Mouse (Mus musculus) right cerebral cortex, postnatal 36 days (tissue): ENCODE data around the gene Suz12.
"Not testable (repeated sequence)": the region's sequence is repeated elsewhere in the genome, so short reads cannot be mapped to it uniquely, and the experiment has no call there.

ENCODE experiments used
- DNase-seq, 2 experiments: peaks; one replicate each; pipeline ENCODE4 v3.0.0; 2022; ENCODE audit warnings: low spot score in 2 of 2, mixed read lengths in 1 of 2

Gene Suz12

GRCm38 (mm10) chr11:79992592-79993355, at the start of gene Suz12:
TSS of gene Suz12 (plus strand) at chr11:79993106.
- peak; percentile 89 to 92 for DNase-seq

GRCm38 (mm10) chr11:79943136-79943535, 49.8 kb upstream of the Suz12 start:
- no peak for DNase-seq

DNA sequence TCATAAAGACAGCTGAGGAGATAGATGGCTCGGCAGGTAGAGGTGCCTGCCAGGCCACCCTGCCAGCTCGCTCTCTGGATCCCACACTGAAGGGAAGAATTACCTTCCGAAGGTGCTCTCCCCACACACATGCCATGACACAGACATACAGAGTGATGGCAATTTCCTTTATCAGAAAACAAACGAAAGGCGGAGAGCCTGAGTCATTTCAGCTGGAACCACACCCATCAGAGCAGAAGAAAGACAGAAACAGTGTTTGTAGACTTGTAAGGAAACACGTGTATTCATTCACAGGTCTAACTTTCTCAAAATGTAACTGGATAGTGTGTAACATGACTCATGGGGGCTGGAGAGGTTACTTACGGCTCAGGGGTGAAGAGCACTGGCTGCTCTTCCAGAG, 49.3 kb upstream of the Suz12 start:
- no peak for DNase-seq

- no peak for DNase-seq
Observed at GRCm38 (mm10) chr11:79947265-79947664, 45.6 kb upstream of the Suz12 start.

- no peak for DNase-seq
Observed at GRCm38 (mm10) chr11:79961346-79962124, 31.4 kb upstream of the Suz12 start.

DNA sequence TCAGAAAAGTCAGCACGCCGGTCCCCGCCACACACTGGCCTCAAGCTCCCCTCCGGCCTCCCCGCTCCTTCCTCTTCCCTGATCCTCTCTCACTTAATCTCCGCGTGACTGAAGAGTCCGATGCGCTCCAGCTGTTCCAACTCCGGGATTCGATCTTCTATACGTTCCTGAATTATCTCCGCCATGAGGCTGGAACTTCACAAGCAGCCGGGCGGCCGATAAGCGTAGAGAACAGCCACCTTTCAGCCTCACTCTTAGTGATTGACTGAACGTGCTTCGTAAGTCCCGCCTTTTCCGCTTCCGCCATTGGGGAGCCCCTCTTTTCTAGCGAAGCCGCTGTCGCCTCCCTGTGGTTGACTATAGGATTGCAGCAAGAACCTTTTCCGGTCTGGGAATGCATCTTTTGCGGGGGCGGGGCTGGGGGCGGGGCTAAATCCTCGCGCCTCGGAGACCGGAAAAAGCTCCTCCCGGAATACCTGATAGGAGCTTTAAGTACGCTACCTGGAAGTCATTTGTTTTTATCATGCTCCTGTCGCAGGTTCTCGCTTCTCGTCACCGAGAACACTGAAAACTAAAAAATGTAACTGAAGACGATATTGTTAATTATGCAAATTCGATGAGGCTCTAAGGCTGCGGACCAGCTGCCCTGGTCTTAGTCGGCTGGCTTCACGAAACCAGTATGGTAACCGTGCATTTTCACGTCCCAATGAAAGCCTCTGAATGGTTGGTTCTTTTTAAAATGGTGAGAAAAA, 30.6 kb upstream of the Suz12 start, which contains the start of gene Utp6:
TSS of gene Utp6 (minus strand) at position 266 of the 752 bp plus-strand sequence.
- DNase-seq, result peak; percentile 92 to 96

DNA sequence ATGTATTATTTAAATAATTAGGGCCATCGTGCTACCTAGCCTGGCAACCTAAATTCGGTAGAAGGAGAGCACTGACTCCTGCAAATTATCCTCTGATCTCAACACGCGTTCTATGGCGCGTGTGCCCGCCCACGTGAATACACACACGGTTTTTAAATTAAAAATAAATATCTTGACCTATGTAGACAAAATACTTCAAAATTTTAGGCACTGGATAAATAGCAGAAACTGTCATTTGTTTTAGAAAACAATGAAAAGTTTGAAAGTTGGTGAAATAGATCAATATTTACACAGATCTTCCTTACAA, 30.1 kb upstream of the Suz12 start:
- no peak for DNase-seq

- DNase-seq, result no peak
Observed at GRCm38 (mm10) chr11:79963212-79963974, 29.5 kb upstream of the Suz12 start.

GRCm38 (mm10) chr11:79965896-79966295, 27.0 kb upstream of the Suz12 start:
- DNase-seq, result peak in 1 of 2 experiments; percentile 6

- no peak for DNase-seq
Observed at GRCm38 (mm10) chr11:79967752-79968151, 25.2 kb upstream of the Suz12 start.

DNA sequence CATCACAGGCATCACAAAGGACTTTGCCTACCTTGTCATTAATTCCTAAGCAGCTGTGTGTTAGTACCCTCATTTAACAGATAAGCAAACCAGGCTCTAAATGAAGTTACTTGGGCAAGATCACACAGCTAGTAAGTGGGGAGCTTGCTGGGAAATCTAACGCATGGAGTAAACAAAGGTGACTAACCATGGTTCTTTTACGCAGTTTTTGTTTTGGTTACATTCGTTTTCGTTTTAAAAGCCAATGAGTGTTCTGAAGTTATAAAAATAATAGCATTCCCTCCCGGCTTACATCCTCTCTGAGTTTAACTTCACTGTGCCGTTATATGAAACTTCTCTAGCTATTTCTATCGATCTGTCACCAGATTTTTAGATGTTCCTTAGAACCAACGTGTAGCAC, 19.8 kb upstream of the Suz12 start:
- no peak for DNase-seq

DNA sequence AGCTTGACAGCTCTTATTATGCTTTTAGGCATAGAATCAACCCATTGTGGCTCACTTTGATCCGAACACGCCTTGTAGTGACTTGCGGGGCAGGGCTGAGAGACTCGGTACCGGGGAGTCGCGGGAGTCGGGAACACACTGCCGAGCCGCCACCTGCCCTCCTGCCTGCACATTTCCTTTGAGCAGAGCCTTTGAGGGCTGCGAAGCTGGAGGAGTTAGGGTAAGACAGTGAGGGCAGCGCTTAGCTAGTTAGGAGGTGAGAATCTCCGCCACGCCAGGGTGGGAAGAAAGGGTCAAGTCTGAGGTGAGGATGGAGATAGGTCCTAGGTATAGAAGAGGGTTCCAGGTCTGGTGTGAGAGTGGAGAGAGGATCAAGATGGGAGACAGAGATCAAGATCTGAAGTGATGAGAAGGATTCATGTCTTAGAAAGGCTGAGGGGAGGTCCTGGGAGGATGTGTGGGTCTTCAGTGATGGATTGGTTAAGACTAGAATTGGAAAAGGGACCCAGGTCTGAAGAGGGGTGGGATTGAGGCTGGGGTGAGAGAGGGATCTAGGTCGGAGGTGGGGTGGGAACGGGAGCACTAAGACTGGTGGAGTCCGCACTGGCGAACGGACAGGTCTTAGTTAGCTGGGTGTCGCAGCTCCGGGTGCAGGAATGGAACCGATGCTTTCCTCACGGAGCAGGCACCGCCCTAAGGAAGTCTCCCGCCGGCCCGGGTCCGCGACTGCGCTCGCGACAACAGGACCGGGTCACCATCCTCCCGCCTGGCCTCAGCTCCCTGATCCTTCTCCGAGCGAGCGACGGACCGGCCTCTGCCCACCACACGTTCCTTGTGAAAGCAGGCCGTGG, 19.1 kb upstream of the Suz12 start:
- no peak for DNase-seq

DNA sequence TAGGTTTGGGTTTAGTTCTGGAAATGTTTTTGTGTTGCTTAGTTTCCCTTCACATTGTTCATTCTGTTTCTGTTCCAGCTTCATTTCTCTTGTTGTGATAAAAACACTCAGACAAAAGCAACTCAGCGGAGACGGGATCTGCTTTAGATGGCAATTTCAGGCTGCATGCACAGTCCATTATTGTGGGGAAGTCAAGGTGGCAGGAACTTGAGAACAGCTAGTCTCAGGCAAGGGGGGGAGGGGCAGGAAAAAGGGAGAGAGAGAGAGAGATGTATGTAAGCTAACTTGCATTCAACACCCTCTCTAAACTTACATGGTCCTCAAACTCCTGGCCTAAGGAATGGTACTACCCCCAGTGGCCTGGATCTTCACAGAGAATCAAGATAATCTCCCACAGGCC, 17.5 kb upstream of the Suz12 start:
- DNase-seq, result no peak

DNA sequence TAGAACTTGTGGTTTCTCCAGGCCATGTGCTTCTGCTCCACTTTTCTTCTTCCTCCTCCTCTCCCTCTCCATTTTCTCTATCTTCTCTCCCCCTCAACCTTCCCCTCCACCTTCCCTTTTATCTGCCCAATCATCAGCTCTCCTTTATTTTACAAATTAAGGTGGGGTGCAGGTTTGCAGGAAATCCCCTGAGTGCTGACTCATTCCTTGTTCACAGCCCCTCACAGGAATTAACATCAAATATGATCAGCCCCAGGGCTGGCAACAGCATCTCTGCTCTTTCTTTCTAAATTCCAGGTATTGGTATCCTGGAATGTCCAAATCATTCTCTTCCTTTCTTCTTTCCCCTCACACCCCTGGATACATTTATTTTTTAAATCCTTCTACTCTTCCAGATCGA, 16.7 kb upstream of the Suz12 start:
- DNase-seq, result no peak

- DNase-seq, result not testable (repeated sequence)
Observed at GRCm38 (mm10) chr11:79976645-79977044, 16.3 kb upstream of the Suz12 start.

GRCm38 (mm10) chr11:79977061-79977460, 15.8 kb upstream of the Suz12 start:
- DNase-seq, result not testable (repeated sequence)

DNA sequence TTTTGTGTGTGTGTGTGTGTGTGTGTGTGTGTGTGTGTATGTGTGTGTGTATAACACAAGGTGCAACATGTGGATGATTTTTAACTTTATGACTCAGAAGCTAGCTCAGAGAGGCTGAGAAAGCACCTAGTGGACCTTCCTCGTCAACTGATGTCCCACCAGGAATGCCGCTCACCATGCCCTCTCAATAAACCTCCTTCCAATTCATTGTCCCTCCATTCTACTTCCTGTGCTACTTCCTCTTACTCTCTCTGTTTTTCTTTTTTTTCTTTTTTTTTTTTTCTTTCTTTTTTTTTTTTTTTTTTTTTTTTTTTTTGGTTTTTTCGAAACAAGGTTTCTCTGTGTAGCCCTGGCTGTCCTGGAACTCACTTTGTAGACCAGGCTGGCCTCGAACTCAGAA, 15.2 kb upstream of the Suz12 start:
- DNase-seq, result not testable (repeated sequence)

GRCm38 (mm10) chr11:79986886-79987285, 6.0 kb upstream of the Suz12 start:
- no peak for DNase-seq

DNA sequence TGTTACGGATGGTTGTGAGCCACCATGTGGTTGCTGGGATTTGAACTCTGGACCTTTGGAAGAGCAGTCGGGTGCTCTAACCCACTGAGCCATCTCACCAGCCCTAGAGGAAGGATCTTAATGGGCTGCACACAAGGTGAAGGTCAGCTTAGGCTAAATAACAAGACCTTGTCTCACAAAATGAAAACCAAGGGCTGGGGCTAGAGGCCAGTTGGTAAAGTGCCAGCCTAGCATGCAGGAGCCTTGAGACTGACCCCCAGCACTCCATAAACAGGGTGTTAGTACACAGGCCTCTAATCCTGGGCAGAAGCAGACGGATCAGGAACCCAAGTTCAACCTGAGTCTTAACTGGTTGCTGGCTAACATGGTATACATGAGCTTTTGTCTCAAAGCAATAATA, 5.0 kb upstream of the Suz12 start:
- no peak for DNase-seq

GRCm38 (mm10) chr11:79990120-79990519, 2.8 kb upstream of the Suz12 start:
- no peak for DNase-seq

- no peak for DNase-seq
Observed at GRCm38 (mm10) chr11:79991600-79991999, 1.3 kb upstream of the Suz12 start.
